Mouse (Mus musculus): ENCODE measurements around the gene Sp1.

DNA sequence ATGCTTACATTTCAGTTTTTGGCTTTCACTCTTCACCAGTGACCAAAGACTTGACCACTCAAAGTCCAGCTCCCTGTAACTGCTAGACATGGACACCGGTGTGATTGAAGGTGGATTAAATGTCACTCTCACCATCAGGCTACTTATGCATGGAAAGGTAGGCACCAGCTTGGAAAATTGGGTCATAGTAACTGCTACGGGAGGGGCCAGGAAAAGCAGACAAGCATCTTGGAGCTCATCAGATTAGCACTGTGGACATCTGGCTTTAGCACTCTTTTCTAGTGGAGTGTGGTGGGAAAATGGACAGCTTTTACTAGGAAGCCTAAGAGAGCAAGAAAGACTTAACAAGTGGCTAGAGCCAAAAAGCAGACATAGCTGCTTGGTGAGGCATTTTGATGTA lies 67.3 kb downstream of the Sp1 start:
- TF ChIP-seq EP300 (optimal IDR thresholded peaks at IDR 0.05): no peak
- TF ChIP-seq CTCF (IDR thresholded peaks at IDR 0.05; ENCODE audit: low read depth): no peak

All from stomach, postnatal 0 days (tissue).